Mouse (Mus musculus) liver, embryonic 14.5 days (tissue): Measurements from ENCODE around the gene Mllt11. TPM values are rescaled to one million over a fixed set of nuclear protein-coding genes. Genes with fewer than 3 reads are reported as not detected.

Source experiments
- ATAC-seq: fragments of 200-750 bp; cut with Nextera tagmentation; 2 replicates; pipeline ENCODE4 v1.8.0; 2017; ENCODE audit warnings: moderate number of reproducible peaks, mild to moderate bottlenecking, moderate library complexity; ENCODE audit not compliant: insufficient read depth
- DNase-seq, 3 experiments: peaks; one replicate each; pipeline ENCODE4 v3.0.0-alpha.2; 2012 to 2013; ENCODE audit warnings: low read depth in 3 of 3, low spot score in 3 of 3
- H3K27ac ChIP-seq: fragments of 300-500 bp; sonication (generic); 2 replicates; pipeline ENCODE4 v1.5.1; 2014; ENCODE audit warnings: moderate library complexity, mild to moderate bottlenecking, control low read depth, inconsistent platforms
- H3K27me3 ChIP-seq: fragments of 300-500 bp; sonication (generic); 2 replicates; pipeline ENCODE4 v1.6.1; 2014; ENCODE audit warnings: mild to moderate bottlenecking, low read length, moderate library complexity; ENCODE audit not compliant: control insufficient read depth, insufficient read depth
- H3K36me3 ChIP-seq: fragments of 300-500 bp; sonication (generic); replicated peaks from 2 replicates; pipeline ENCODE4 v1.6.1; 2014; ENCODE audit warnings: low read depth; ENCODE audit not compliant: control insufficient read depth, insufficient read depth
- H3K4me1 ChIP-seq, 2 experiments: fragments of 200-500 bp in 1 of 2; fragments of 300-500 bp in 1 of 2; sonication (generic) in 1 of 2; replicated peaks; 2 replicates each; pipeline ENCODE4 v1.6.1; 2012 to 2014; ENCODE audit warnings: antibody characterized with exemption in 1 of 2, inconsistent platforms in 1 of 2, low read length in 1 of 2; ENCODE audit not compliant: control insufficient read depth in 2 of 2, insufficient read depth in 2 of 2
- H3K4me2 ChIP-seq: fragments of 300-500 bp; sonication (generic); 2 replicates; pipeline ENCODE4 v1.6.1; 2014; ENCODE audit warnings: low read depth, mild to moderate bottlenecking, control low read depth, moderate library complexity
- H3K4me3 ChIP-seq, 2 experiments: fragments of 200-500 bp in 1 of 2; fragments of 300-500 bp in 1 of 2; sonication (generic) in 1 of 2; 2 replicates each; pipeline ENCODE4 v1.5.1; 2012 to 2014; ENCODE audit warnings: low read depth in 2 of 2, low read length in 2 of 2, mild to moderate bottlenecking in 2 of 2, control low read depth in 1 of 2, inconsistent platforms in 1 of 2, moderate library complexity in 1 of 2; ENCODE audit not compliant: insufficient read depth in 1 of 2
- H3K9ac ChIP-seq: fragments of 300-500 bp; sonication (generic); replicated peaks from 2 replicates; pipeline ENCODE4 v1.6.1; 2014; ENCODE audit warnings: mild to moderate bottlenecking, control low read depth, moderate library complexity
- H3K9me3 ChIP-seq: fragments of 300-500 bp; sonication (generic); 2 replicates; pipeline ENCODE4 v1.6.1; 2016; ENCODE audit warnings: low read length, mixed read lengths; ENCODE audit not compliant: control insufficient read depth
- CTCF ChIP-seq: IDR thresholded peaks from 2 replicates; pipeline ENCODE4 v1.5.1; 2016; ENCODE audit warnings: antibody characterized with exemption, low read depth, control low read depth
- EP300 ChIP-seq: IDR thresholded peaks from 2 replicates; pipeline ENCODE4 v1.6.1; 2016; ENCODE audit warnings: antibody characterized with exemption, low read depth
- WGBS: fragments of 180-500 bp; shearing (Covaris S2); extraction: QIAGEN DNeasy Blood & Tissue Kit; methylation state at CpG from one replicate; pipeline ENCODE4 v1.1.7; 2014; ENCODE audit not compliant: insufficient replicate concordance; 5-methylcytosine and 5-hydroxymethylcytosine counted together
- polyA plus RNA-seq, 2 experiments: library from polyadenylated mRNA; depleted of rRNA in 1 of 2; stranded (reverse) in 1 of 2; unstranded in 1 of 2; fragments of >200 nt; fragmentation: Nextera tagmentation in 1 of 2; extraction: Ambion mirVana in 1 of 2; gene quantifications; 2 replicates each; pipeline versions ENCODE4 v1.2.1 to v1.2.3; 2012 to 2014

Mllt11 gene
- polyA plus RNA-seq, 2 experiments, result 1.9 to 3.0 TPM

GRCm38 (mm10) chr3:95173256-95173949 lies 58.6 kb downstream of the Mllt11 start:
- Histone ChIP-seq H3K9ac (no peak overlapping the region), H3K36me3 (no peaks in the 10 kb centered on the region), H3K9me3 (no peaks in the 10 kb centered on the region), H3K27me3 (peaks cover 52% of the 10 kb centered on the region), H3K27ac (no peak overlapping the region), H3K4me3 (peak overlapping the region in 1 of 2 experiments; percentile 40; a peak in 2 of 4 replicates), H3K4me2 (peak overlapping the region; percentile 52), H3K4me1 (no peaks in the 10 kb centered on the region)
- ATAC-seq (no peak), DNase-seq (no peak)
- TF ChIP-seq CTCF (no peak), EP300 (no peak)
- 4% methylated on average over 58 of the region's 58 CpGs for WGBS

- Histone ChIP-seq H3K4me2 (no peak overlapping the region), H3K36me3 (no peaks in the 10 kb centered on the region), H3K9me3 (no peaks in the 10 kb centered on the region), H3K27ac (no peak overlapping the region), H3K27me3 (peaks cover 52% of the 10 kb centered on the region), H3K4me3 (no peak overlapping the region), H3K4me1 (no peaks in the 10 kb centered on the region), H3K9ac (no peak overlapping the region)
- ATAC-seq (no peak), DNase-seq (no peak)
- TF ChIP-seq EP300 (no peak), CTCF (no peak)
- 13% methylated on average over 79 of the region's 84 CpGs for WGBS
These were observed 59.3 kb downstream of the Mllt11 start for GRCm38 (mm10) chr3:95172526-95173255.

GRCm38 (mm10) chr3:95171105-95171504 lies 60.9 kb downstream of the Mllt11 start:
- Histone ChIP-seq H3K9ac (no peak overlapping the region), H3K9me3 (no peaks in the 10 kb centered on the region), H3K4me1 (no peaks in the 10 kb centered on the region), H3K36me3 (no peaks in the 10 kb centered on the region), H3K27ac (no peak overlapping the region), H3K27me3 (peaks cover 52% of the 10 kb centered on the region), H3K4me3 (no peak overlapping the region), H3K4me2 (no peak overlapping the region)
- WGBS, result 79% methylated on average over 6 of the region's 6 CpGs
- TF ChIP-seq CTCF, result no peak
- ATAC-seq (no peak), DNase-seq (no peak)

GRCm38 (mm10) chr3:95169996-95170395 lies 62.0 kb downstream of the Mllt11 start:
- Histone ChIP-seq H3K27ac (no peak overlapping the region), H3K9ac (no peak overlapping the region), H3K4me3 (no peak overlapping the region), H3K4me1 (no peaks in the 10 kb centered on the region), H3K9me3 (no peaks in the 10 kb centered on the region), H3K4me2 (no peak overlapping the region), H3K36me3 (no peaks in the 10 kb centered on the region), H3K27me3 (peaks cover 50% of the 10 kb centered on the region)
- ATAC-seq, result no peak
- no peak for DNase-seq
- 69% methylated on average over 10 of the region's 10 CpGs for WGBS
- TF ChIP-seq EP300 (no peak), CTCF (no peak)

Other genes with a start within 250 kb of the Mllt11 start
- 5.8 and 6.6 TPM in 2 replicates for gene Zfp687, start 216.7 kb downstream of the Mllt11 start, polyA plus RNA-seq (2012; rRNA removed)
- 4.4 and 5.9 TPM in 2 replicates for gene Zfp687, start 216.7 kb downstream of the Mllt11 start, polyA plus RNA-seq (2014; fragmentation: Nextera tagmentation; extraction: Ambion mirVana)
- 114 and 150 TPM in 2 replicates for gene Psmd4, start 189.6 kb downstream of the Mllt11 start, polyA plus RNA-seq (2012; rRNA removed)
- gene Psmd4, start 189.6 kb downstream of the Mllt11 start, polyA plus RNA-seq (2014; fragmentation: Nextera tagmentation; extraction: Ambion mirVana), result 153 and 161 TPM in 2 replicates
- 7.9 and 9.4 TPM in 2 replicates for gene Pip5k1a, start 125.2 kb downstream of the Mllt11 start, polyA plus RNA-seq (2012; rRNA removed)
- 4.7 and 5.5 TPM in 2 replicates for gene Pip5k1a, start 125.2 kb downstream of the Mllt11 start, polyA plus RNA-seq (2014; fragmentation: Nextera tagmentation; extraction: Ambion mirVana)
- 19.7 and 23.4 TPM in 2 replicates for gene Vps72, start 121.1 kb downstream of the Mllt11 start, polyA plus RNA-seq (2012; rRNA removed)
- 29.6 and 31.4 TPM in 2 replicates for gene Vps72, start 121.1 kb downstream of the Mllt11 start, polyA plus RNA-seq (2014; fragmentation: Nextera tagmentation; extraction: Ambion mirVana)
- gene Tmod4, start 107.7 kb downstream of the Mllt11 start, polyA plus RNA-seq (2012; rRNA removed), result 0.11 and 0.32 TPM in 2 replicates
- 0.15 and 0.23 TPM in 2 replicates for gene Tmod4, start 107.7 kb downstream of the Mllt11 start, polyA plus RNA-seq (2014; fragmentation: Nextera tagmentation; extraction: Ambion mirVana)
- 22.4 and 33.1 TPM in 2 replicates for gene Scnm1, start 98.2 kb downstream of the Mllt11 start, polyA plus RNA-seq (2012; rRNA removed)
- gene Scnm1, start 98.2 kb downstream of the Mllt11 start, polyA plus RNA-seq (2014; fragmentation: Nextera tagmentation; extraction: Ambion mirVana), result 23.1 and 24.8 TPM in 2 replicates
- gene Lysmd1, start 98.1 kb downstream of the Mllt11 start, polyA plus RNA-seq (2012; rRNA removed), result 2.9 and 3.9 TPM in 2 replicates
- 4.8 and 5.2 TPM in 2 replicates for gene Lysmd1, start 98.1 kb downstream of the Mllt11 start, polyA plus RNA-seq (2014; fragmentation: Nextera tagmentation; extraction: Ambion mirVana)
- gene Tnfaip8l2, start 89.8 kb downstream of the Mllt11 start, polyA plus RNA-seq (2012; rRNA removed), result 4.8 and 4.9 TPM in 2 replicates
- 5.7 and 6.1 TPM in 2 replicates for gene Tnfaip8l2, start 89.8 kb downstream of the Mllt11 start, polyA plus RNA-seq (2014; fragmentation: Nextera tagmentation; extraction: Ambion mirVana)
- 0.69 and 1.6 TPM in 2 replicates for gene Sema6c, start 71.7 kb downstream of the Mllt11 start, polyA plus RNA-seq (2012; rRNA removed)
- 0.11 and 0.29 TPM in 2 replicates for gene Sema6c, start 71.7 kb downstream of the Mllt11 start, polyA plus RNA-seq (2014; fragmentation: Nextera tagmentation; extraction: Ambion mirVana)
- 10.4 and 14.3 TPM in 2 replicates for gene Gabpb2, start 14.3 kb downstream of the Mllt11 start, polyA plus RNA-seq (2012; rRNA removed)
- gene Gabpb2, start 14.3 kb downstream of the Mllt11 start, polyA plus RNA-seq (2014; fragmentation: Nextera tagmentation; extraction: Ambion mirVana), result 5.1 and 6.9 TPM in 2 replicates
- 21.3 and 24.9 TPM in 2 replicates for gene Cdc42se1, start 3.4 kb downstream of the Mllt11 start, polyA plus RNA-seq (2012; rRNA removed)
- 40.9 and 48.5 TPM in 2 replicates for gene Cdc42se1, start 3.4 kb downstream of the Mllt11 start, polyA plus RNA-seq (2014; fragmentation: Nextera tagmentation; extraction: Ambion mirVana)
- 0.12 and 0.19 TPM in 2 replicates for gene Gm128, start 9.4 kb upstream of the Mllt11 start, polyA plus RNA-seq (2012; rRNA removed)
- 0.14 and 0.19 TPM in 2 replicates for gene Gm128, start 9.4 kb upstream of the Mllt11 start, polyA plus RNA-seq (2014; fragmentation: Nextera tagmentation; extraction: Ambion mirVana)
- 0.04 TPM in 2 replicates for gene Bnipl, start 19.0 kb upstream of the Mllt11 start, polyA plus RNA-seq (2012; rRNA removed)
- 0.16 TPM in 1 of 2 replicates, not detected in the other for gene Bnipl, start 19.0 kb upstream of the Mllt11 start, polyA plus RNA-seq (2014; fragmentation: Nextera tagmentation; extraction: Ambion mirVana)
- 13.2 and 13.6 TPM in 2 replicates for gene Mindy1, start 49.2 kb upstream of the Mllt11 start, polyA plus RNA-seq (2012; rRNA removed)
- gene Mindy1, start 49.2 kb upstream of the Mllt11 start, polyA plus RNA-seq (2014; fragmentation: Nextera tagmentation; extraction: Ambion mirVana), result 16.1 and 16.8 TPM in 2 replicates
- gene Prune1, start 49.9 kb upstream of the Mllt11 start, polyA plus RNA-seq (2012; rRNA removed), result 8.0 TPM in 2 replicates
- gene Prune1, start 49.9 kb upstream of the Mllt11 start, polyA plus RNA-seq (2014; fragmentation: Nextera tagmentation; extraction: Ambion mirVana), result 6.8 and 7.3 TPM in 2 replicates
- 2.5 and 2.6 TPM in 2 replicates for gene Anxa9, start 75.0 kb upstream of the Mllt11 start, polyA plus RNA-seq (2012; rRNA removed)
- gene Anxa9, start 75.0 kb upstream of the Mllt11 start, polyA plus RNA-seq (2014; fragmentation: Nextera tagmentation; extraction: Ambion mirVana), result 2.8 and 3.8 TPM in 2 replicates
- 55.1 and 63.8 TPM in 2 replicates for gene Cers2, start 82.6 kb upstream of the Mllt11 start, polyA plus RNA-seq (2012; rRNA removed)
- gene Cers2, start 82.6 kb upstream of the Mllt11 start, polyA plus RNA-seq (2014; fragmentation: Nextera tagmentation; extraction: Ambion mirVana), result 80.2 and 88.2 TPM in 2 replicates
- gene Setdb1, start 125.0 kb upstream of the Mllt11 start, polyA plus RNA-seq (2012; rRNA removed), result 11.2 and 14.1 TPM in 2 replicates
- gene Setdb1, start 125.0 kb upstream of the Mllt11 start, polyA plus RNA-seq (2014; fragmentation: Nextera tagmentation; extraction: Ambion mirVana), result 13.4 and 15.2 TPM in 2 replicates
- gene 4930558C23Rik, start 170.7 kb upstream of the Mllt11 start, polyA plus RNA-seq (2012; rRNA removed), result not detected in 2 replicates
- gene 4930558C23Rik, start 170.7 kb upstream of the Mllt11 start, polyA plus RNA-seq (2014; fragmentation: Nextera tagmentation; extraction: Ambion mirVana), result not detected in 2 replicates
- 9.9 and 11.3 TPM in 2 replicates for gene Arnt, start 202.2 kb upstream of the Mllt11 start, polyA plus RNA-seq (2012; rRNA removed)
- gene Arnt, start 202.2 kb upstream of the Mllt11 start, polyA plus RNA-seq (2014; fragmentation: Nextera tagmentation; extraction: Ambion mirVana), result 10.2 and 10.9 TPM in 2 replicates